Mouse (Mus musculus): ENCODE results near the gene Bet1. TPM values are rescaled to one million over a fixed set of nuclear protein-coding genes. Genes with fewer than 3 reads are reported as not detected.

Gene Bet1
- 68.4 and 76.0 TPM in 2 replicates for polyA plus RNA-seq (2015; fragmentation: Nextera tagmentation; extraction: Ambion mirVana)

- DNase-seq (ENCODE audit: low spot score) (peak; percentile 91), ATAC-seq (ENCODE audit: low FRiP score, low TSS enrichment) (peak; percentile 100)
- Histone ChIP-seq H3K9me3 (ENCODE audit: control insufficient read depth, low read length) (no peaks in the 10 kb centered on the region), H3K4me1 (replicated peaks; ENCODE audit: control insufficient read depth, insufficient read depth) (no peaks in the 10 kb centered on the region), H3K36me3 (ENCODE audit: control insufficient read depth, insufficient read depth, low read length) (no peaks in the 10 kb centered on the region), H3K27me3 (ENCODE audit: control insufficient read depth, insufficient read depth, low read length) (no peaks in the 10 kb centered on the region), H3K27ac (replicated peaks) (peak within 1 kb of the TSS; percentile 83), H3K4me3 (ENCODE audit: low read depth, low read length) (peak within 1 kb of the TSS; percentile 80), H3K4me2 (replicated peaks; ENCODE audit: low read depth) (peak within 1 kb of the TSS; percentile 60), H3K9ac (ENCODE audit: low read length) (peak within 1 kb of the TSS; percentile 86)
- TF ChIP-seq CTCF (IDR thresholded peaks at IDR 0.05; ENCODE audit: low read depth) (peak; percentile 31; the same call in 1 of the 2 replicates), EP300 (optimal IDR thresholded peaks at IDR 0.05) (no peak)
- under 1% methylated on average over 24 of the region's 24 CpGs for WGBS
Measured at GRCm38 (mm10) chr6:4086663-4087454, at the start of gene Bet1. Bet1 (minus strand) TSS chr6:4086972.

GRCm38 (mm10) chr6:4132239-4132638, 45.5 kb upstream of the Bet1 start:
- TF ChIP-seq CTCF (IDR thresholded peaks at IDR 0.05; ENCODE audit: low read depth) (no peak), EP300 (optimal IDR thresholded peaks at IDR 0.05) (no peak)
- no peaks in the 10 kb centered on the region for H3K27me3 ChIP-seq (ENCODE audit: control insufficient read depth, insufficient read depth, low read length)
- ATAC-seq (ENCODE audit: low FRiP score, low TSS enrichment): no peak
- H3K4me3 ChIP-seq (ENCODE audit: low read depth, low read length): no peak overlapping the region
- WGBS: 57% methylated on average over 7 of the region's 7 CpGs
- H3K9me3 ChIP-seq (ENCODE audit: control insufficient read depth, low read length): no peaks in the 10 kb centered on the region
- H3K4me1 ChIP-seq (replicated peaks; ENCODE audit: control insufficient read depth, insufficient read depth): no peaks in the 10 kb centered on the region
- no peak for DNase-seq (ENCODE audit: low spot score)
- H3K27ac ChIP-seq (replicated peaks): no peak overlapping the region
- H3K9ac ChIP-seq (ENCODE audit: low read length): no peak overlapping the region
- no peaks in the 10 kb centered on the region for H3K36me3 ChIP-seq (ENCODE audit: control insufficient read depth, insufficient read depth, low read length)
- H3K4me2 ChIP-seq (replicated peaks; ENCODE audit: low read depth): no peak overlapping the region

GRCm38 (mm10) chr6:4131149-4131548, 44.4 kb upstream of the Bet1 start:
- no peaks in the 10 kb centered on the region for H3K36me3 ChIP-seq (ENCODE audit: control insufficient read depth, insufficient read depth, low read length)
- H3K4me2 ChIP-seq (replicated peaks; ENCODE audit: low read depth): no peak overlapping the region
- TF ChIP-seq EP300 (optimal IDR thresholded peaks at IDR 0.05): no peak
- no peak for TF ChIP-seq CTCF (IDR thresholded peaks at IDR 0.05; ENCODE audit: low read depth)
- no peak overlapping the region for H3K4me3 ChIP-seq (ENCODE audit: low read depth, low read length)
- no peak for ATAC-seq (ENCODE audit: low FRiP score, low TSS enrichment)
- H3K9ac ChIP-seq (ENCODE audit: low read length): no peak overlapping the region
- no peak for DNase-seq (ENCODE audit: low spot score)
- no peak overlapping the region for H3K27ac ChIP-seq (replicated peaks)
- H3K27me3 ChIP-seq (ENCODE audit: control insufficient read depth, insufficient read depth, low read length): no peaks in the 10 kb centered on the region
- 57% methylated on average over 2 of the region's 2 CpGs for WGBS
- no peaks in the 10 kb centered on the region for H3K4me1 ChIP-seq (replicated peaks; ENCODE audit: control insufficient read depth, insufficient read depth)
- H3K9me3 ChIP-seq (ENCODE audit: control insufficient read depth, low read length): no peaks in the 10 kb centered on the region

GRCm38 (mm10) chr6:4118611-4119010, 31.8 kb upstream of the Bet1 start:
- Histone ChIP-seq H3K36me3 (ENCODE audit: control insufficient read depth, insufficient read depth, low read length) (no peaks in the 10 kb centered on the region), H3K27ac (replicated peaks) (no peak overlapping the region), H3K9ac (ENCODE audit: low read length) (no peak overlapping the region), H3K4me1 (replicated peaks; ENCODE audit: control insufficient read depth, insufficient read depth) (no peaks in the 10 kb centered on the region), H3K4me3 (ENCODE audit: low read depth, low read length) (no peak overlapping the region), H3K4me2 (replicated peaks; ENCODE audit: low read depth) (no peak overlapping the region), H3K27me3 (ENCODE audit: control insufficient read depth, insufficient read depth, low read length) (no peaks in the 10 kb centered on the region), H3K9me3 (ENCODE audit: control insufficient read depth, low read length) (no peaks in the 10 kb centered on the region)
- ATAC-seq (ENCODE audit: low FRiP score, low TSS enrichment) (no peak), DNase-seq (ENCODE audit: low spot score) (no peak)
- no peak for TF ChIP-seq CTCF (IDR thresholded peaks at IDR 0.05; ENCODE audit: low read depth)
- no peak for TF ChIP-seq EP300 (optimal IDR thresholded peaks at IDR 0.05)
- 80% methylated on average over 1 of the region's 1 CpGs for WGBS

- Histone ChIP-seq H3K27ac (replicated peaks) (no peak overlapping the region), H3K4me3 (ENCODE audit: low read depth, low read length) (no peak overlapping the region), H3K36me3 (ENCODE audit: control insufficient read depth, insufficient read depth, low read length) (no peaks in the 10 kb centered on the region), H3K4me2 (replicated peaks; ENCODE audit: low read depth) (no peak overlapping the region), H3K9ac (ENCODE audit: low read length) (no peak overlapping the region), H3K4me1 (replicated peaks; ENCODE audit: control insufficient read depth, insufficient read depth) (no peaks in the 10 kb centered on the region), H3K9me3 (ENCODE audit: control insufficient read depth, low read length) (no peaks in the 10 kb centered on the region), H3K27me3 (ENCODE audit: control insufficient read depth, insufficient read depth, low read length) (no peaks in the 10 kb centered on the region)
- no peak for DNase-seq (ENCODE audit: low spot score)
- 63% methylated on average over 2 of the region's 2 CpGs for WGBS
- TF ChIP-seq EP300 (optimal IDR thresholded peaks at IDR 0.05) (no peak), CTCF (IDR thresholded peaks at IDR 0.05; ENCODE audit: low read depth) (no peak)
- ATAC-seq (ENCODE audit: low FRiP score, low TSS enrichment): no peak
Measured at GRCm38 (mm10) chr6:4090423-4090822, 3.7 kb upstream of the Bet1 start.

GRCm38 (mm10) chr6:4072281-4072680, 14.5 kb downstream of the Bet1 start:
- Histone ChIP-seq H3K4me2 (replicated peaks; ENCODE audit: low read depth) (no peak overlapping the region), H3K4me3 (ENCODE audit: low read depth, low read length) (no peak overlapping the region), H3K36me3 (ENCODE audit: control insufficient read depth, insufficient read depth, low read length) (no peaks in the 10 kb centered on the region), H3K9ac (ENCODE audit: low read length) (no peak overlapping the region), H3K9me3 (ENCODE audit: control insufficient read depth, low read length) (no peaks in the 10 kb centered on the region), H3K4me1 (replicated peaks; ENCODE audit: control insufficient read depth, insufficient read depth) (no peaks in the 10 kb centered on the region), H3K27ac (replicated peaks) (no peak overlapping the region), H3K27me3 (ENCODE audit: control insufficient read depth, insufficient read depth, low read length) (no peaks in the 10 kb centered on the region)
- DNase-seq (ENCODE audit: low spot score) (no peak), ATAC-seq (ENCODE audit: low FRiP score, low TSS enrichment) (no peak)
- WGBS: 74% methylated on average over 6 of the region's 6 CpGs
- TF ChIP-seq CTCF (IDR thresholded peaks at IDR 0.05; ENCODE audit: low read depth): no peak
- no peak for TF ChIP-seq EP300 (optimal IDR thresholded peaks at IDR 0.05)
